Mouse (Mus musculus): ENCODE measurements around the gene Cxcl14.

DNA sequence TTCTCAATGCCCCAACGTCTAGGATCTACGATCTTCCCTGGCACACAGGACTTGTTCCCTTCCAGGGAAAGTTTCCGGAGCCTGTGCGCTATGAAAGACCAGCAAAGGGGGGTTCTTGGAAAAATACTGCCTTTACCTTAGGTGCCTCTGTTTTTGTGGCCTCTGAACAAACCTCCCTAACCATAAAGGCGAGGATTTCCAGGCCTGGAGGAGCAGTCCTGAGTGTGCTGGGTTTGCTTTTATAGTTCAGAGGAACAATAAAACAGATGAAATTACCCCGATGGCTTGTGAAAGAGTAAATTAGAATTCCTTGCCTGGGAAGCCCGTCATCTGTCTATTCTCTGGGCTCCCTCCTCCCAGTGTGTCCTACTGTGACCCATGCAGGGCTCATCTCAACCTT is 25.3 kb upstream of the Cxcl14 start:
- TF ChIP-seq GATA1 (IDR thresholded peaks at IDR 0.05; ENCODE audit: borderline replicate concordance, low read length) (no peak), FLI1 (IDR thresholded peaks at IDR 0.05; ENCODE audit: low read length) (no peak)
